Mouse (Mus musculus): Measurements from ENCODE around the gene P3h1.

DNA sequence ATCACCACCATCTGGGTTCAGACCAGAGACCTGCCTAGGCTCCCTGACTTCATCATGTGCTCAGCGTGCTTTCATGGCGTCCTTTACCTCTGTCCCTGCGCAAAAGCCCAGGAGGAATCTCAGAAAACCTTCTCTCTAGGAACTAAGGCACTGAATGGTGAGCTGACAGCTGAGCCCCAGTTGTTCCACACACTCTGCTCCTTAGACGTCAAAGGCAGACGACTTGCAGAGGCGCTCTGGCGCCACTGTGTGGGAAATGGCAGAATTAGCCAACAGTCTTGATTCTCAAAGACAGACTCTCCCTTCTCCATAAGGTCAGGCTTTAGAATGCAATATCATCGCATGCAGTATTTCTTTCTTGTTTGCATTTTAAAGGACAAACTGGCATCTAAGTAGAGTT, 28.0 kb upstream of the P3h1 start:
- TF ChIP-seq POLR2A (IDR thresholded peaks at IDR 0.05; ENCODE audit: low read depth, low read length) (no peak), CTCF (IDR thresholded peaks at IDR 0.05; ENCODE audit: extremely low read depth, insufficient read depth, insufficient read length, insufficient replicate concordance) (peak; percentile 80; the same call in 1 of the 2 replicates)
